Mouse (Mus musculus): Measurements from ENCODE around the gene Ifitm1.
"Not testable (repeated sequence)": the region's sequence is repeated elsewhere in the genome, so short reads cannot be mapped to it uniquely, and the experiment has no call there.

Gene Ifitm1

DNA sequence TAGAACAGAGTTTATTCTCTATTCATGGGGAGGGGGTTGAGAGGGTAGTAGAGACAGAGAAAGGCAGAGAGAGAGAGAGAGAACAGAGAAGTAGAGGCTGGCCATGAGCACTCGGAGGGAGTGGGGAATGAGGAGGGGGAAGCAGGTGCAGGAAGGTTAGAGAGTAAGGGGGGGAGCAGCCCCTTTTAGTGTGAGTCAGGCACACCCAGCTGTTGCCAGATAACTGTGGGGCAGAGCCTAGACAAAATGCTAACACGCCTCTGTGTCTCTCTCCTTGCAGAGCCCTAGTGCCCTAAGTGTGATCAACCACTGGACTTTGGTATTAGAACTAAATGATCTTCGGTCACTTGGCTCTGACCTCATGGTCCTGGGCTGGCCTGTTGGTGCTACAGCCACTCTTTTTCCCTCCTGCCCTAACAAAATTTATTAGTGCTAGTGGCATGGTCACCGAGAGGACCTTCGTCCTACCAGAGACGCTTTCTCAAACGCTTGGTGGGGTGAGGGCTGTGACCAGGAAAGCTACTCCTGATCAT lies 44.3 kb downstream of the Ifitm1 start:
- in situ Hi-C loops (cut with MseI, MboI): loop anchor here (5.0 kb wide), 1 partner anchor 36 kb away; no protein-coding TSS in a partner anchor

DNA sequence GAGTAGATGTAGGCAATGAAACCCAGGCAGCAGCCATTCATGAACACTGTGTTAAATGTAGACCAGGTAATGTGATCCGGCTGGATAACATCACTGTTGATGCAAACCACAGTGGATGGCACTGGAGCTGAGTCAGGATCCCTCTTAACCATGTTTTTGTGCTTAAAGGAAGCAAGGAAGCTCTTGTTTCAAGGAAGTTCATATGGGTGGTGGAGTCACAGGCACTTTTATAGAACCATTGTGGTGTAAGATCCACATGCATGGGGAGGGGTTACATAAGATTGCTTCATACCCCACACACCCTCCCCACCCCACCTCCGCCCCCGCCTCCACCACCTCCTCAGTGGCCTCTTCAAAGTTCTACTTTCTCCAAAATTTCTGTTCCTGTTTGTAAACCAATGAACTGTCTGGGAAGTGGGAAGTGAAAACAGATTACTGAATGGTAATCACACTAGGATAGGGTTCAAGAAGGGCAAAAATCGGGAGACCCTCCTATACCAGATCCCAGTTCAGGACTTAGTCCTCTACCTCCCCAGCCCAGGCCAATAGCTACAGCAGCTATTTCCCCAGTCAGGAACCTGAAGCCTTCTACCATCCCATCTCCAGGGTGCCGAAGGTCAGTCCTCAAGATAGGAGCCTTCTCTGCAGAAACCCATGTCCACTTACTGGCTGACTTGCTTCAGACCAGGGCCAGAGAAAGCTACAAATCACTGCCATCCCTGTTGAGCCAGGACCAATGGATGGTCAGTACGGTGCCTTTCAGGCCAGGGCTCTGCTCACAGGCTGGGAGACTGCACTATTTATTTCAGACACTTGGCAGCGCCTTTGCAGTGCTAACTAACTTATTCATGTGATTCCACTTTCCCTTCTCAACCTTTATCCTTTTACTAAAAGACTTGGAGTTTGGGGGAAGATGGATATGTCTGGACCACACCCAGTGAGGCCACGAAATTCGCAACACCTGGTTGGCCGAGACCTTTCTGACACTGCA lies 50.0 kb downstream of the Ifitm1 start:
- in situ Hi-C loops (cut with MseI, MboI): no loop called here

DNA sequence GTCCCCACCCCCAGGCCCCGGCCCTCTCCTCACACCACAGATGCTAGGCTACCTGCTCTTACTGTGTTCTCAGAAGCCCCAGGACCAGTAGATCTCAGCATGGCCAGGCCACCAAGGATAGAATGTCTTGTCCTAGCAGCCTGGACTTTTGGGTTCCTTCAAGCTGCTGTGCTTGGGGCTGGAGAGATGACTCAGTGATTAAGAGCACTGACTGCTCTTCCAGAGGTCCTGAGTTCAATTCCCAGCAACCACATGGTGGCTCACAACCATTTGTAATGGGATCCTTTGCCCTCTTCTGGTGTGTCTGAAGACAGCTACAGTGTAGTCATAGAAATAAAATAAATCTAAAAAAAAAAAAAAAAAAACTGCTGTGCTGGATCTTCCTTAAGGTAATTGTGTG lies 50.8 kb downstream of the Ifitm1 start, which contains the start of gene Ifitm6:
Gene Ifitm6 (minus strand): TSS at position 101 of the 400 bp plus-strand sequence.
- in situ Hi-C loops (cut with MseI, MboI): not testable (repeated sequence)

DNA sequence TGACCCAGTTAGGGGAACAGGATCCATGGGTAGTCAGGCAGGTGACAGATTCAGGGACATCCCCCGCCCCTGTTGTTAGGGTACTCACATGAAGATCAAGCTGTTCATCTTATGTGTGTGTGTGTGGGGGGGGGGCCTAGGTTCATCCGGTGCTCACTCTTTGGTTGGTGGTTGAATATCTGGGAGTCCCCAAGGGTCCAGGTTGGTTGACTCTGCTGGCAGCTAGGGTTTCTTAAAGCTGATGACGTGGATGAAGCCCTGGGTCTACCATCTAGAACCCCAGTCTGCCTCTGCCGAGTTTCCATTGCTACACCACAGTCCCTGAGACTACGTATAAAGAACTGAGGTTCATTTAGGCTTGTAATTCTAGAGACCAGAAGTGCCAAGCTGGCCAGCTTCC lies 52.0 kb downstream of the Ifitm1 start:
- in situ Hi-C loops (cut with MseI, MboI): no loop called here
